Mouse (Mus musculus): ENCODE results near the gene Nfx1.

- TF ChIP-seq CTCF (IDR thresholded peaks at IDR 0.05; ENCODE audit: borderline replicate concordance, extremely low read depth, insufficient read depth, insufficient read length) (no peak), POLR2A (IDR thresholded peaks at IDR 0.05; ENCODE audit: borderline replicate concordance, extremely low read depth, insufficient read depth, insufficient read length, poor library complexity, severe bottlenecking) (no peak)
Measured at GRCm38 (mm10) chr4:41043961-41044360, 73.3 kb downstream of the Nfx1 start.

All from brain, embryonic 14.5 days (tissue).